Mouse (Mus musculus) left cerebral cortex, adult 2 months (tissue): ENCODE results near the gene Usp3. TPM values are rescaled to one million over a fixed set of nuclear protein-coding genes. Genes with fewer than 3 reads are reported as not detected.
A peak's percentile ranks its signal among the peaks of the same experiment; 100 is the strongest.

Experiments used
- DNase-seq, 2 experiments: peaks; one replicate each; pipeline ENCODE4 v3.0.0; 2021 to 2022; ENCODE audit warnings: low spot score in 2 of 2, mixed read lengths in 1 of 2; ENCODE audit errors: extremely low spot score in 1 of 2
- H3K27ac ChIP-seq: fragments of 200-600 bp; 2 replicates; pipeline ENCODE4 v1.8.1; 2022
- H3K4me3 ChIP-seq: fragments of 200-600 bp; 2 replicates; pipeline ENCODE4 v1.8.1; 2022
- CTCF ChIP-seq: fragments of 200-600 bp; IDR thresholded peaks from 2 replicates; pipeline ENCODE4 v1.8.1; 2022; ENCODE audit warnings: antibody characterized with exemption, mild to moderate bottlenecking, moderate library complexity
- intact Hi-C: fragments of 180-260 bp; cut with DNase I; formaldehyde crosslinking; loops from one replicate; pipeline ENCODE4 v1.15.1; 2025
- total RNA-seq, 2 experiments: library from RNA; stranded (reverse); gene quantifications; 2 replicates each; pipeline ENCODE4 v1.2.3; 2021

Gene Usp3
- total RNA-seq, 2 experiments from 2014 or later: 32.5 to 40.0 TPM

DNA sequence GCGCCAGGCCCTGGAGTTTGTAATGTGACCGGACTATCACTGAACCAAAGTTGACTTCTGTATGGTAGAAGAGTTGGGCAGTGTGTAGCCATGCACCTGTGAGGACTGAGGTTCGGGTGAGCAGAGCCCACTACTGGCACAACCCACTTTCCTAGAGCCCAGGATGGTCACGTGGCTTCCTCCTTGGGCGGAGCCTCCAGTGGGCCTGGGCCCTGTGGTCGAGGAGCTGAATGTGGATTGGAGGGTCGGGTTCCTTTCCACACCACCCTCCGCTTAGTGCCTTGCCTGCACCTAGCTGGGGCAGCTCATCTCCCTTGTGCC, 80.6 kb downstream of the Usp3 start:
- Histone ChIP-seq H3K27ac (peak overlapping the region; percentile 99), H3K4me3 (peak overlapping the region; percentile 65)
- intact Hi-C loops: loop anchor here (2.0 to 10.0 kb wide), 5 partner anchors 80 to 472 kb away; partner anchors contain the start of genes Aph1b, Aph1c and Usp3
- TF ChIP-seq CTCF: no peak
- DNase-seq: peak; percentile 78 to 86

GRCm38 (mm10) chr9:66511580-66512350, 81.2 kb downstream of the Usp3 start:
- Histone ChIP-seq H3K4me3 (peak overlapping the region; percentile 65), H3K27ac (peak overlapping the region; percentile 99)
- intact Hi-C loops: loop anchor here (2.0 to 10.0 kb wide), 5 partner anchors 81 to 473 kb away; partner anchors contain the start of genes Aph1b, Aph1c and Usp3
- peak; percentile 96 to 97 for DNase-seq
- no peak; the same call in 1 of the 2 replicates for TF ChIP-seq CTCF

DNA sequence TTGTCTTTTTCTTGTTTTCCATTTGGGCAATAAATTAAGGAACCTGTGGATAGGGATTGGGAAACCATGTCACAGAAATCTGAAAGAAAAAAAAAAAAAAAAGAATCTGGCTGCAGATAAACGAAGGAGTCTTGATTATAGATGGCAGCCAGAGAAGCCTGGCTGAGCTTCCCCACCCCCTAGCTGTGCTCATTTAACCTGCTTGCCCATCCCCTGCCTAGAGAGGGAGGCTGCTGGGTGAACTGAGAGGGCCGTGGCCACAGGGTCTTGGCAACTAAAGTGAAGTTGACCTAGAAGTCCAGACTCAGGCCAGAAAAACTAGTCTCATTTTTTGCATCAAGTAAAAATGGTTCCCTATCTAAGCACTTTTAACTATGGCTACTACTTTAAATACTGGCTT, 82.0 kb downstream of the Usp3 start:
- intact Hi-C loops: loop anchor here (5.0 to 10.0 kb wide), 4 partner anchors 81 to 474 kb away; partner anchors contain the start of genes Aph1c and Usp3
- no peak for DNase-seq
- TF ChIP-seq CTCF: no peak
- peak overlapping the region; percentile 65 for H3K4me3 ChIP-seq
- H3K27ac ChIP-seq: peak overlapping the region; percentile 95

GRCm38 (mm10) chr9:66510351-66510841, 82.5 kb downstream of the Usp3 start:
- Histone ChIP-seq H3K27ac (peak overlapping the region; percentile 95), H3K4me3 (no peak overlapping the region)
- no peak for DNase-seq
- intact Hi-C loops: loop anchor here (5.0 to 10.0 kb wide), 4 partner anchors 82 to 474 kb away; partner anchors contain the start of genes Aph1c and Usp3
- TF ChIP-seq CTCF: no peak

GRCm38 (mm10) chr9:66508890-66509399, 84.0 kb downstream of the Usp3 start:
- H3K4me3 ChIP-seq: no peak overlapping the region
- intact Hi-C loops: no loop called here
- peak overlapping the region; percentile 47 for H3K27ac ChIP-seq
- DNase-seq: no peak
- no peak for TF ChIP-seq CTCF

DNA sequence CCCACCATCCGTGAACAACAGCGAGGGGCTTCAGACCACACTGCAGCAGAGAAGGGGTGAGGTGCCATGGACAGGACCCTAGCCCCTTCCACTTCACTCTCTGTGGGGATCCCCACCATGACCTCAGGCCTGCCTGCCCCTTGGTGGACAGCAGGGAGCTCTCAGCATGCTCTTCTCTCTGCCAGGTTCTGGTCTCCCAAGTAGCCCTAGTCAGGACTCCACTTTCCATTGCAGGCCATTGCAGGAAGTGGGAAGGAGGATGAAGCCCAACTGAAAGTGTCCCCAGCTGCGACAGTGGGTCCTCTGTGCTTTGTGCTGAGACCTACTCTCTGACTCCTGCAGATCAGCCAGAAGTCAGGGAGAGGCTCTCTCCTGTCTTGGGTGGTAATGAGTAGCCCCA, 85.3 kb downstream of the Usp3 start:
- no peak for DNase-seq
- Histone ChIP-seq H3K27ac (no peak overlapping the region), H3K4me3 (no peak overlapping the region)
- intact Hi-C loops: no loop called here
- TF ChIP-seq CTCF: no peak

- no peak for DNase-seq
- Histone ChIP-seq H3K27ac (peak overlapping the region; percentile 82; the same call in 1 of the 2 replicates), H3K4me3 (no peak overlapping the region)
- intact Hi-C loops: no loop called here
- no peak for TF ChIP-seq CTCF
Observed at GRCm38 (mm10) chr9:66506424-66506823, 86.5 kb downstream of the Usp3 start.

- TF ChIP-seq CTCF: no peak
- no peak for DNase-seq
- H3K27ac ChIP-seq: peak overlapping the region; percentile 82; the same call in 1 of the 2 replicates
- no peak overlapping the region for H3K4me3 ChIP-seq
- intact Hi-C loops: no loop called here
Observed at GRCm38 (mm10) chr9:66506011-66506410, 86.9 kb downstream of the Usp3 start.

GRCm38 (mm10) chr9:66505141-66505917, 87.6 kb downstream of the Usp3 start:
- TF ChIP-seq CTCF: no peak
- Histone ChIP-seq H3K27ac (peak overlapping the region; percentile 82), H3K4me3 (no peak overlapping the region)
- no peak for DNase-seq
- intact Hi-C loops: no loop called here

- no peak for TF ChIP-seq CTCF
- intact Hi-C loops: no loop called here
- Histone ChIP-seq H3K27ac (peak overlapping the region; percentile 82), H3K4me3 (no peak overlapping the region)
- DNase-seq: peak in 1 of 2 experiments; percentile 64
Observed at GRCm38 (mm10) chr9:66504518-66504917, 88.4 kb downstream of the Usp3 start.

- peak overlapping the region; percentile 82 for H3K27ac ChIP-seq
- intact Hi-C loops: no loop called here
- DNase-seq: no peak
- no peak overlapping the region for H3K4me3 ChIP-seq
- peak; percentile 12 for TF ChIP-seq CTCF
Observed at GRCm38 (mm10) chr9:66503879-66504411, 89.0 kb downstream of the Usp3 start.
